Mouse (Mus musculus) liver, embryonic 14.5 days (tissue): ENCODE measurements around the gene Hist1h2bp.
"Not testable (repeated sequence)": the region's sequence is repeated elsewhere in the genome, so short reads cannot be mapped to it uniquely, and the experiment has no call there.

Source experiments
- CTCF ChIP-seq: IDR thresholded peaks from 2 replicates; pipeline ENCODE4 v1.5.1; 2016; ENCODE audit warnings: antibody characterized with exemption, low read depth, control low read depth
- EP300 ChIP-seq: IDR thresholded peaks from 2 replicates; pipeline ENCODE4 v1.6.1; 2016; ENCODE audit warnings: antibody characterized with exemption, low read depth

GRCm38 (mm10) chr13:21811539-21811938 is 24.3 kb downstream of the Hist1h2bp start, which contains the start of gene Hist1h4m:
- TF ChIP-seq CTCF, EP300: not testable (repeated sequence)
